Mouse (Mus musculus): Measurements from ENCODE around the gene Bcl2a1c. TPM values are rescaled to one million over a fixed set of nuclear protein-coding genes. Genes with fewer than 3 reads are reported as not detected.
"Not testable (repeated sequence)": the region's sequence is repeated elsewhere in the genome, so short reads cannot be mapped to it uniquely, and the experiment has no call there.

The Bcl2a1c gene
- total RNA-seq, 1 experiment = not detected

DNA sequence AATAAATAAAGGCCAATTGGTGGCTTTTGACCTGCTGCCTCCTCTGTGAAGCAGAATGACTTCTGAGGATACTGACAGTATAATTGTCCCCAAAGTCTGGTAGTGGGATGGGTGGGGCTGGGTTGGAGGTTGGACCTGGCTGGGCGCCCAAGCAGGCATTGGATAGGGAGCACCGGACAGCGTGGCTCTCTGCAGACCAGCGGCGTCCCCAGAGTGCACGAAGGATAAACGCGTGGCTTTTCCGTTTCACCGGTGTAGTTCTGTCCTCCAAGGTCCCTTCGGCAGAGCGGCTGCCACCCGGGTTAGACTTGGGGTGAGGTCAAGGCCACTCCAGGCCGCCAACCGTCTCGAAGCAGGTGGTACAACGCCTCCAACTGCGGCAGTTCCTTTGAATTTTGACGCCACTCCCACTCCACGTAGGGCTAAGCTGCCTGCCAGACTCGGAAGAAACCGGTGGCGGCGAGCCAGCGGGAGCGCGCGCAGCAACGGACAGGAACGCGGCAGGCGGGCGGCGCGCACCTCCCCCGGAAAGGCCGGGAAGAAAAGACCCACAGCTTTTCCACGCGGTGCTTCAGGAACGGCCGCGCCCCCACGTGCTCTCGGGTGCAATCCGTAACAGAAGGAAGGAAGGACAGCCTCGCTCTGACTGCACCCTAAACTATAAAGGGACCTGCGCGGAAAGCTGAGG is 38.0 kb downstream of the Bcl2a1c start:
- Histone ChIP-seq H3K9ac (ENCODE audit: insufficient read depth, low read depth, low read length, poor library complexity, severe bottlenecking) (peak overlapping the region; percentile 46), H3K27ac (ENCODE audit: insufficient read depth, low read depth, low read length, poor library complexity, severe bottlenecking) (no peak overlapping the region), H3K9me3 (ENCODE audit: control insufficient read depth, insufficient read depth, low read depth, low read length) (no peaks in the 10 kb centered on the region), H3K36me3 (ENCODE audit: control insufficient read depth, insufficient read depth, low read length, poor library complexity, severe bottlenecking) (no peaks in the 10 kb centered on the region), H3K4me3 (ENCODE audit: insufficient read depth in 1 of 2, low read depth in 1 of 2, low read length in 2 of 2, poor library complexity in 1 of 2, severe bottlenecking in 1 of 2) (peak overlapping the region; percentile 47 to 69), H3K4me1 (ENCODE audit: control insufficient read depth in 2 of 2, insufficient read depth in 2 of 2, low read length in 2 of 2, poor library complexity in 1 of 2) (peaks cover 0 to 2% of the 10 kb centered on the region in 2 experiments; a peak in 1 of 4 replicates)
- DNase-seq (ENCODE audit: low read depth, low spot score) = no peak
- TF ChIP-seq HCFC1 (IDR thresholded peaks at IDR 0.05; ENCODE audit: borderline replicate concordance, insufficient read depth, low read length) = peak; percentile 28; the same call in 1 of the 2 replicates
- no peak for TF ChIP-seq ZC3H11A (IDR thresholded peaks at IDR 0.05; ENCODE audit: borderline replicate concordance, low read depth, low read length)
- TF ChIP-seq CHD2 (IDR thresholded peaks at IDR 0.05; ENCODE audit: low read depth, low read length) = no peak
- in situ Hi-C loops (cut with MboI; ENCODE audit: low sequenced_read_pairs in 2 of 2, unreplicated experiment in 2 of 2) = loop anchor here in 1 of 2 experiments (5.0 kb wide), 1 partner anchor 46 kb away; no protein-coding TSS in a partner anchor

DNA sequence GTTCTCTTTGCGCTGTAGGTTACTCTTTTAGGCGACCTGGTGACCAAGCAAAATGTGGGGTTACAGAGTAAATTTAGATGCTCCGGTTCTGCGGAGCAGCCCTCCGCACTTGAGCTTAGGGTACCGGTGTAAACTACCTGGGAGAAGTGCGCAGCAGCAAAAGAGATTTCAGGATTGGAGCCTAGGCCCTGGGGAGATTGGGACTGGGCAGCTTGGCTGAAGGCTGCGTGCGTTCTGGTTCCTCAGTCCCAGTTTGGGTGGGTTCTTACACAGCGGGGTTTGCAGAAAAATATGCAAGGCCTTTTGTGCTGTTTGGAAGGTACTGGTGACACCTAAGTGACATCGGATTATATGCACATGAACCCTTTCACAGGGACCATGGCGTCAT is 38.5 kb downstream of the Bcl2a1c start:
- Histone ChIP-seq H3K27ac (ENCODE audit: insufficient read depth, low read depth, low read length, poor library complexity, severe bottlenecking) (no peak overlapping the region), H3K4me1 (ENCODE audit: control insufficient read depth in 2 of 2, insufficient read depth in 2 of 2, low read length in 2 of 2, poor library complexity in 1 of 2) (peaks cover 0 to 2% of the 10 kb centered on the region in 2 experiments; a peak in 1 of 4 replicates), H3K9ac (ENCODE audit: insufficient read depth, low read depth, low read length, poor library complexity, severe bottlenecking) (peak overlapping the region; percentile 46), H3K9me3 (ENCODE audit: control insufficient read depth, insufficient read depth, low read depth, low read length) (no peaks in the 10 kb centered on the region), H3K4me3 (ENCODE audit: insufficient read depth in 1 of 2, low read depth in 1 of 2, low read length in 2 of 2, poor library complexity in 1 of 2, severe bottlenecking in 1 of 2) (peak overlapping the region; percentile 47 to 69), H3K36me3 (ENCODE audit: control insufficient read depth, insufficient read depth, low read length, poor library complexity, severe bottlenecking) (no peaks in the 10 kb centered on the region)
- TF ChIP-seq MAFK (IDR thresholded peaks at IDR 0.05; ENCODE audit: insufficient read depth, low read depth, low read length) (no peak), ZC3H11A (IDR thresholded peaks at IDR 0.05; ENCODE audit: borderline replicate concordance, low read depth, low read length) (no peak), HCFC1 (IDR thresholded peaks at IDR 0.05; ENCODE audit: borderline replicate concordance, insufficient read depth, low read length) (no peak), CHD2 (IDR thresholded peaks at IDR 0.05; ENCODE audit: low read depth, low read length) (no peak), ZNF384 (IDR thresholded peaks at IDR 0.05; ENCODE audit: low read depth, low read length) (no peak)
- DNase-seq (ENCODE audit: low read depth, low spot score) = no peak
- in situ Hi-C loops (cut with MboI; ENCODE audit: low sequenced_read_pairs in 2 of 2, unreplicated experiment in 2 of 2) = loop anchor here in 1 of 2 experiments (5.0 kb wide), 1 partner anchor 46 kb away; no protein-coding TSS in a partner anchor

DNA sequence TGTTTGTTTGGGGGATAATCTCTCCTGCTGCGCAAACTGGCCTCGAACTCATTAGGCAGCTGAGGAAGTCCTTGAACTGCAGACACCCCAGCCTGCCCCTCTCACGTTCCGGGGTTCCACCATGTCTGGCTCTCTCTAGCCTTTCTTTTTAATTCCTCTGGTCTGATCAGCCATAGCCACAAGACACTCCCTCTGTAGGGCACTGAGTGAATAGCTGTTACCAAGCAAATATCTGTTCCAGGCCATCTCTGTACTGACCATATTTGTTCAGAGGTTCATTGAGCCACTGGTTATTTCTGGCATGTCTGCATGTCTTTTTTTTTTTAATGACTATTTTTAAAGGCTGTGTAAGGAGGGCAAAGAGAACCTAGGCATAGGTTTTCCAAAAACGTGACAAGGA is 39.5 kb downstream of the Bcl2a1c start:
- H3K9ac ChIP-seq (ENCODE audit: insufficient read depth, low read depth, low read length, poor library complexity, severe bottlenecking); H3K4me3 ChIP-seq (ENCODE audit: insufficient read depth in 1 of 2, low read depth in 1 of 2, low read length in 2 of 2, poor library complexity in 1 of 2, severe bottlenecking in 1 of 2); H3K9me3 ChIP-seq (ENCODE audit: control insufficient read depth, insufficient read depth, low read depth, low read length); H3K27ac ChIP-seq (ENCODE audit: insufficient read depth, low read depth, low read length, poor library complexity, severe bottlenecking); DNase-seq (ENCODE audit: low read depth, low spot score); H3K4me1 ChIP-seq (ENCODE audit: control insufficient read depth in 2 of 2, insufficient read depth in 2 of 2, low read length in 2 of 2, poor library complexity in 1 of 2); H3K36me3 ChIP-seq (ENCODE audit: control insufficient read depth, insufficient read depth, low read length, poor library complexity, severe bottlenecking): not testable (repeated sequence)
- in situ Hi-C loops (cut with MboI; ENCODE audit: low sequenced_read_pairs in 2 of 2, unreplicated experiment in 2 of 2) = loop anchor here in 1 of 2 experiments (5.0 kb wide), 1 partner anchor 47 kb away; no protein-coding TSS in a partner anchor

DNA sequence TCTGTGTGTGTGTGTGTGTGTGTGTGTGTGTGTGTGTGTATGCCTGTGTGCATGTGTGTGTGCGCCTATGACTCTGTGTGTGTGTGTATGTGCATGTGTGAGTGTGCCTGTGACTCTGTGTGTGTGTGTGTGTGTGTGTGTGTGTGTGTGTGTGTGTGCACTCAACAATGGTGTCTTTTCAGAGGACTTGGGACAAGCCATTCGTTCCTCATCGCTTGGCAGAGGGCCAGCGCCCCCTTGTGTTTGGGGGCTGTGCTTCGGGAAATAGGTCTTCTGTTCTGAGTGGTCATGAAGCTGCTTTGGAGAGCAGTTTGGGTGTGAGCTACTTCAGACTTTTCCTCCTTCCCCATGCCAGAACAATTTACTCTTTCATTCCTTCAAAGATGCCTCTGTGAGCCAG is 41.8 kb downstream of the Bcl2a1c start:
- H3K27ac ChIP-seq (ENCODE audit: insufficient read depth, low read depth, low read length, poor library complexity, severe bottlenecking); H3K9ac ChIP-seq (ENCODE audit: insufficient read depth, low read depth, low read length, poor library complexity, severe bottlenecking); H3K4me3 ChIP-seq (ENCODE audit: insufficient read depth in 1 of 2, low read depth in 1 of 2, low read length in 2 of 2, poor library complexity in 1 of 2, severe bottlenecking in 1 of 2); H3K9me3 ChIP-seq (ENCODE audit: control insufficient read depth, insufficient read depth, low read depth, low read length); in situ Hi-C loops (cut with MboI; ENCODE audit: low sequenced_read_pairs in 2 of 2, unreplicated experiment in 2 of 2); H3K4me1 ChIP-seq (ENCODE audit: control insufficient read depth in 2 of 2, insufficient read depth in 2 of 2, low read length in 2 of 2, poor library complexity in 1 of 2); DNase-seq (ENCODE audit: low read depth, low spot score): not testable (repeated sequence)
- peaks cover 14% of the 10 kb centered on the region for H3K36me3 ChIP-seq (ENCODE audit: control insufficient read depth, insufficient read depth, low read length, poor library complexity, severe bottlenecking)

DNA sequence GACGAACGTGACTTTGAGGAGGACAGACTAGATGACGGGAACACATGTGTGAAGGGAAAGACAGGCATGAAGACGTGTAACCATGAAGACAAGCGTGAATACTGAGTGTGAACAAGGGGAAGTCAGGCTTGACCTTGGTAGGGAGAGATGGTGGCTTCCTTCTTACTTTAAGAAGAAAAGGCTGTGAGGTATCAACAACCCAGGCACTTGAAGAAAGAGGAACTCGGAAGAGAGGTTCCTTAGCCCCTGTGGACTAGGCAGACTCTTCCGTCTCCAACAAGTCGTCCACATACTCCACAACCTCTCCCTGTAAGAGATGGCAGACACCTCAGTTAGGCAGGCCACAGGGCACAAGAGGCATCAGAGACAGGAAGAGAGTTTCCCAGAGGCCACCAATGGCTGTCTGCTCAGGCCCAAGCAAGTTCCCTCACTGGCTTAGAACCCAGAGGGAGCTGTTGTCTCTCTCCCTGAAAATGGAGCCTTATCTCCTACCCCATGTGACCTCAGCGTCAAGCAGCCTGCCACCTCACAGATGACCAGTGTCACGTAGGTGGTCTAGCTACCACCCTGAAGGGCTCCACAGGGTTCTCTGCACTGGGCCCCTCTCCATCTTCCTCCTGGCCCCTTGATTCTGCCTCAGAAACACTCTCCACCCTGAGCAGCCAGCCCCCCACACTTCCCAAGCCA is 45.5 kb downstream of the Bcl2a1c start:
- H3K4me3 ChIP-seq (ENCODE audit: insufficient read depth in 1 of 2, low read depth in 1 of 2, low read length in 2 of 2, poor library complexity in 1 of 2, severe bottlenecking in 1 of 2) = no peak overlapping the region
- H3K27ac ChIP-seq (ENCODE audit: insufficient read depth, low read depth, low read length, poor library complexity, severe bottlenecking) = no peak overlapping the region
- H3K9ac ChIP-seq (ENCODE audit: insufficient read depth, low read depth, low read length, poor library complexity, severe bottlenecking) = no peak overlapping the region
- peaks cover 0 to 6% of the 10 kb centered on the region in 2 experiments; a peak in 1 of 4 replicates for H3K4me1 ChIP-seq (ENCODE audit: control insufficient read depth in 2 of 2, insufficient read depth in 2 of 2, low read length in 2 of 2, poor library complexity in 1 of 2)
- peaks cover 35% of the 10 kb centered on the region for H3K36me3 ChIP-seq (ENCODE audit: control insufficient read depth, insufficient read depth, low read length, poor library complexity, severe bottlenecking)
- TF ChIP-seq CHD2 (IDR thresholded peaks at IDR 0.05; ENCODE audit: low read depth, low read length) = no peak
- TF ChIP-seq ZNF384 (IDR thresholded peaks at IDR 0.05; ENCODE audit: low read depth, low read length) = no peak
- no peak for TF ChIP-seq ZC3H11A (IDR thresholded peaks at IDR 0.05; ENCODE audit: borderline replicate concordance, low read depth, low read length)
- no peak for TF ChIP-seq HCFC1 (IDR thresholded peaks at IDR 0.05; ENCODE audit: borderline replicate concordance, insufficient read depth, low read length)
- no peak for TF ChIP-seq MAFK (IDR thresholded peaks at IDR 0.05; ENCODE audit: insufficient read depth, low read depth, low read length)
- DNase-seq (ENCODE audit: low read depth, low spot score) = no peak
- H3K9me3 ChIP-seq (ENCODE audit: control insufficient read depth, insufficient read depth, low read depth, low read length) = no peaks in the 10 kb centered on the region
- in situ Hi-C loops (cut with MboI; ENCODE audit: low sequenced_read_pairs in 2 of 2, unreplicated experiment in 2 of 2) = no loop called here
